Mouse (Mus musculus): Measurements from ENCODE around the gene Gm28434. TPM values are rescaled to one million over a fixed set of nuclear protein-coding genes. Genes with fewer than 3 reads are reported as not detected.

The Gm28434 gene
- polyA plus RNA-seq (2012; rRNA removed) = not detected in 2 replicates

GRCm38 (mm10) chr5:87969201-87969600 is at the start of gene Gm28434, which contains the start of gene 2310003L06Rik:
Gm28434 (plus strand) TSS chr5:87969517.
2310003L06Rik (plus strand) TSS chr5:87969459.

GRCm38 (mm10) chr5:87925372-87925771 is 43.9 kb upstream of the Gm28434 start, which contains the start of gene Csn3:
Csn3 (plus strand) TSS chr5:87925579.

GRCm38 (mm10) chr5:87979139-87979538 is 9.8 kb downstream of the Gm28434 start, which contains the start of gene Cabs1:
Cabs1 (plus strand) TSS chr5:87979439.

GRCm38 (mm10) chr5:88002249-88002648 is 32.9 kb downstream of the Gm28434 start, which contains the start of gene Smr3a:
Smr3a (plus strand) TSS chr5:88002549.

Other genes starting within 250 kb of the Gm28434 start
- gene Csn1s2a, start 194.9 kb upstream of the Gm28434 start, polyA plus RNA-seq (2012; rRNA removed) = not detected in 2 replicates
- gene Csn1s2b, start 161.4 kb upstream of the Gm28434 start, polyA plus RNA-seq (2012; rRNA removed) = not detected in 2 replicates
- gene Prr27, start 143.8 kb upstream of the Gm28434 start, polyA plus RNA-seq (2012; rRNA removed) = not detected in 2 replicates
- gene Odam, start 84.5 kb upstream of the Gm28434 start, polyA plus RNA-seq (2012; rRNA removed) = not detected in 2 replicates
- gene Csn3, start 43.9 kb upstream of the Gm28434 start, polyA plus RNA-seq (2012; rRNA removed) = not detected in 2 replicates
- not detected in 2 replicates for gene 2310003L06Rik, start 58 bp upstream of the Gm28434 start, polyA plus RNA-seq (2012; rRNA removed)
- not detected in 2 replicates for gene Cabs1, start 9.9 kb downstream of the Gm28434 start, polyA plus RNA-seq (2012; rRNA removed)
- not detected in 2 replicates for gene Smr3a, start 33.0 kb downstream of the Gm28434 start, polyA plus RNA-seq (2012; rRNA removed)
- not detected in 2 replicates for gene Smr2, start 117.0 kb downstream of the Gm28434 start, polyA plus RNA-seq (2012; rRNA removed)
- not detected in 2 replicates for gene Gm11116, start 142.0 kb downstream of the Gm28434 start, polyA plus RNA-seq (2012; rRNA removed)
- not detected in 2 replicates for gene Gm11115, start 184.6 kb downstream of the Gm28434 start, polyA plus RNA-seq (2012; rRNA removed)